Mouse (Mus musculus) CH12.LX (cell line): ENCODE measurements at regions not wholly inside any gene's neighbourhood (a gene's known extent, or its start where the extent isn't known, plus 50 kb on each side); places are given as distances from the start of the nearest gene placed in this dataset.

Source experiments
- CHD1 ChIP-seq: IDR thresholded peaks from 2 replicates; pipeline ENCODE4 v1.6.1; 2012; ENCODE audit warnings: low read depth, low read length, improper control_type of control experiment, inconsistent platforms
- CHD2 ChIP-seq: IDR thresholded peaks from 2 replicates; pipeline ENCODE4 v1.6.1; 2011; ENCODE audit warnings: low read length, improper control_type of control experiment
- CTCF ChIP-seq, 2 experiments: IDR thresholded peaks in 1 of 2; conservative IDR thresholded peaks in 1 of 2; 2 replicates each; pipeline ENCODE4 v1.5.1; 2011 to 2012; ENCODE audit warnings: low read depth in 2 of 2, low read length in 2 of 2, improper control_type of control experiment in 1 of 2, inconsistent platforms in 1 of 2, mild to moderate bottlenecking in 1 of 2, moderate library complexity in 1 of 2
- ELF1 ChIP-seq: IDR thresholded peaks from 2 replicates; pipeline ENCODE4 v1.6.1; 2014; ENCODE audit warnings: low read depth, mild to moderate bottlenecking, inconsistent platforms, low read length, improper control_type of control experiment
- HCFC1 ChIP-seq: IDR thresholded peaks from 2 replicates; pipeline ENCODE4 v1.6.1; 2012; ENCODE audit warnings: low read depth, mild to moderate bottlenecking, inconsistent platforms, low read length, improper control_type of control experiment
- NRF1 ChIP-seq: IDR thresholded peaks from 2 replicates; pipeline ENCODE4 v1.6.1; 2014; ENCODE audit warnings: low read depth, mild to moderate bottlenecking, inconsistent platforms, low read length, improper control_type of control experiment, moderate library complexity
- POLR2A ChIP-seq: IDR thresholded peaks from 2 replicates; pipeline ENCODE4 v1.6.1; 2011; ENCODE audit warnings: low read depth, mild to moderate bottlenecking, improper control_type of control experiment, low read length
- RAD21 ChIP-seq: IDR thresholded peaks from 2 replicates; pipeline ENCODE4 v1.6.1; 2011; ENCODE audit warnings: low read depth, mild to moderate bottlenecking, low read length, improper control_type of control experiment, moderate library complexity
- RCOR1 ChIP-seq: conservative IDR thresholded peaks from 2 replicates; pipeline ENCODE4 v1.6.1; 2012; ENCODE audit warnings: low read depth, mild to moderate bottlenecking, inconsistent platforms, low read length, improper control_type of control experiment
- TBP ChIP-seq: conservative IDR thresholded peaks from 2 replicates; pipeline ENCODE4 v1.6.1; 2011; ENCODE audit warnings: low read depth, low read length, improper control_type of control experiment
- UBTF ChIP-seq: IDR thresholded peaks from 2 replicates; pipeline ENCODE4 v1.6.1; 2012; ENCODE audit warnings: low read depth, mild to moderate bottlenecking, inconsistent platforms, low read length, improper control_type of control experiment, moderate library complexity
- USF2 ChIP-seq: conservative IDR thresholded peaks from 2 replicates; pipeline ENCODE4 v1.6.1; 2011; ENCODE audit warnings: low read depth, low read length, improper control_type of control experiment

DNA sequence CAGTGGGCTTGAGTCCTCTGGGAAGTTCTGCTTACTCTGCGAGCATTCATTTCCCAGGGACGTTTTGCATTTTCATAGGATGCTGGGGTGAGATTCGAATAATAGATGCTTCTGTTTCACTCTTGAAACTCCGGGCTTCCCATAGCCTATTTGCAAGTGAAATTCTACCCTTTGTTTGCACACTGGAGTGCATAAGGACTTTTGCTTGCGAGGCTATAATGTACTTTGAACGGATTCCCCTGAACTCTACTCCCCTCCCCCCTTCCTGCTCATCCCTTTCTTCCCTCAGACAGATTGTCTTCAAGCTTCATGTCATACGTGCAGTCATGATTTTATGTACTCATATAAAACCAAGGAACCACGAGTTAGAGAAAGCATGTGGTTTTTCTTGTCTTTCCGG lies 53.4 kb upstream of the Cnksr3 start:
- TF ChIP-seq NRF1 (no peak), CTCF (conservative IDR thresholded peaks at IDR 0.05 in 1 of 2, IDR thresholded peaks at IDR 0.05 in 1 of 2; ENCODE audit: low read depth in 2 of 2, low read length in 2 of 2) (no peak), POLR2A (no peak), CHD1 (no peak), TBP (no peak), RAD21 (no peak), CHD2 (no peak), HCFC1 (no peak), USF2 (no peak), UBTF (no peak), RCOR1 (no peak), ELF1 (no peak)
